Mouse (Mus musculus) limb, embryonic 13.5 days (tissue): ENCODE measurements at regions not wholly inside any gene's neighbourhood (a gene's known extent, or its start where the extent isn't known, plus 50 kb on each side); places are given as distances from the start of the nearest gene placed in this dataset.

Experiments used
- ATAC-seq: fragments of 200-750 bp; cut with Nextera tagmentation; 2 replicates; pipeline ENCODE4 v1.8.0; 2017; ENCODE audit warnings: low read depth, moderate number of reproducible peaks, moderate TSS enrichment; ENCODE audit not compliant: low FRiP score
- H3K27ac ChIP-seq: fragments of 300-500 bp; sonication (generic); 2 replicates; pipeline ENCODE4 v1.5.1; 2015; ENCODE audit warnings: inconsistent platforms, mild to moderate bottlenecking, moderate library complexity
- H3K27me3 ChIP-seq: fragments of 300-500 bp; sonication (generic); 2 replicates; pipeline ENCODE4 v1.6.1; 2015; ENCODE audit warnings: mild to moderate bottlenecking, inconsistent platforms
- H3K36me3 ChIP-seq: fragments of 300-500 bp; sonication (generic); 2 replicates; pipeline ENCODE4 v1.6.1; 2015; ENCODE audit warnings: inconsistent platforms, mild to moderate bottlenecking, moderate library complexity
- H3K4me1 ChIP-seq: fragments of 300-500 bp; sonication (generic); 2 replicates; pipeline ENCODE4 v1.6.1; 2015; ENCODE audit warnings: inconsistent platforms
- H3K4me2 ChIP-seq: fragments of 300-500 bp; sonication (generic); replicated peaks from 2 replicates; pipeline ENCODE4 v1.6.1; 2015; ENCODE audit warnings: inconsistent platforms, mild to moderate bottlenecking, moderate library complexity
- H3K4me3 ChIP-seq: fragments of 300-500 bp; sonication (generic); 2 replicates; pipeline ENCODE4 v1.5.1; 2015; ENCODE audit warnings: moderate library complexity, mild to moderate bottlenecking, inconsistent platforms
- H3K9ac ChIP-seq: fragments of 300-500 bp; sonication (generic); 2 replicates; pipeline ENCODE4 v1.6.1; 2015; ENCODE audit warnings: mild to moderate bottlenecking, inconsistent platforms
- H3K9me3 ChIP-seq: fragments of 300-500 bp; sonication (generic); 2 replicates; pipeline ENCODE4 v1.6.1; 2016; ENCODE audit warnings: inconsistent platforms
- WGBS: fragments of 180-500 bp; shearing (Covaris S2); methylation state at CpG from one replicate; pipeline ENCODE4 v1.1.7; 2015; 5-methylcytosine and 5-hydroxymethylcytosine counted together

- Histone ChIP-seq H3K9ac (no peak overlapping the region), H3K27me3 (no peaks in the 10 kb centered on the region), H3K27ac (no peak overlapping the region), H3K4me3 (no peak overlapping the region), H3K36me3 (no peaks in the 10 kb centered on the region), H3K4me1 (peaks cover 9% of the 10 kb centered on the region; the same call in 1 of the 2 replicates), H3K9me3 (no peaks in the 10 kb centered on the region), H3K4me2 (no peak overlapping the region)
- WGBS: 71% methylated on average over 2 of the region's 2 CpGs
- ATAC-seq: no peak
These were observed 180.2 kb upstream of the Jade1 start for GRCm38 (mm10) chr3:41375230-41375930.

- no peak overlapping the region for H3K4me3 ChIP-seq
- 51% methylated on average over 5 of the region's 5 CpGs for WGBS
- H3K36me3 ChIP-seq: no peaks in the 10 kb centered on the region
- H3K4me1 ChIP-seq: peaks cover 9% of the 10 kb centered on the region; the same call in 1 of the 2 replicates
- no peaks in the 10 kb centered on the region for H3K27me3 ChIP-seq
- H3K9ac ChIP-seq: no peak overlapping the region
- H3K9me3 ChIP-seq: no peaks in the 10 kb centered on the region
- H3K27ac ChIP-seq: no peak overlapping the region
- ATAC-seq: no peak
- H3K4me2 ChIP-seq: no peak overlapping the region
These were observed 182.3 kb upstream of the Jade1 start for GRCm38 (mm10) chr3:41373198-41373597.

- Histone ChIP-seq H3K4me2 (no peak overlapping the region), H3K9ac (no peak overlapping the region), H3K4me1 (peaks cover 15% of the 10 kb centered on the region), H3K9me3 (no peaks in the 10 kb centered on the region), H3K27ac (no peak overlapping the region), H3K27me3 (no peaks in the 10 kb centered on the region), H3K36me3 (no peaks in the 10 kb centered on the region), H3K4me3 (no peak overlapping the region)
- ATAC-seq: no peak
- WGBS: 81% methylated on average over 7 of the region's 7 CpGs
These were observed 187.0 kb upstream of the Jade1 start for GRCm38 (mm10) chr3:41368351-41369101.

- Histone ChIP-seq H3K36me3 (no peaks in the 10 kb centered on the region), H3K9ac (no peak overlapping the region), H3K9me3 (no peaks in the 10 kb centered on the region), H3K4me2 (no peak overlapping the region), H3K4me3 (no peak overlapping the region), H3K4me1 (peaks cover 12% of the 10 kb centered on the region), H3K27ac (no peak overlapping the region), H3K27me3 (no peaks in the 10 kb centered on the region)
- no peak for ATAC-seq
- 70% methylated on average over 4 of the region's 4 CpGs for WGBS
These were observed 188.8 kb upstream of the Jade1 start for GRCm38 (mm10) chr3:41366764-41367163.

GRCm38 (mm10) chr3:41366264-41366663, 189.3 kb upstream of the Jade1 start:
- 30% methylated on average over 9 of the region's 9 CpGs for WGBS
- Histone ChIP-seq H3K9ac (no peak overlapping the region), H3K9me3 (no peaks in the 10 kb centered on the region), H3K4me1 (peaks cover 12% of the 10 kb centered on the region), H3K4me3 (no peak overlapping the region), H3K27ac (no peak overlapping the region), H3K4me2 (no peak overlapping the region), H3K36me3 (no peaks in the 10 kb centered on the region), H3K27me3 (no peaks in the 10 kb centered on the region)
- peak; percentile 48 for ATAC-seq

GRCm38 (mm10) chr3:41365145-41365830, 190.2 kb upstream of the Jade1 start:
- Histone ChIP-seq H3K4me3 (no peak overlapping the region), H3K27ac (no peak overlapping the region), H3K4me1 (peaks cover 16% of the 10 kb centered on the region), H3K9me3 (no peaks in the 10 kb centered on the region), H3K27me3 (no peaks in the 10 kb centered on the region), H3K36me3 (no peaks in the 10 kb centered on the region), H3K9ac (no peak overlapping the region), H3K4me2 (no peak overlapping the region)
- WGBS: 75% methylated on average over 8 of the region's 8 CpGs
- no peak for ATAC-seq

- WGBS: 87% methylated on average over 3 of the region's 3 CpGs
- Histone ChIP-seq H3K9me3 (no peaks in the 10 kb centered on the region), H3K4me2 (no peak overlapping the region), H3K9ac (no peak overlapping the region), H3K27me3 (no peaks in the 10 kb centered on the region), H3K27ac (no peak overlapping the region), H3K36me3 (no peaks in the 10 kb centered on the region), H3K4me3 (no peak overlapping the region), H3K4me1 (peaks cover 23% of the 10 kb centered on the region)
- ATAC-seq: no peak
These were observed 191.6 kb upstream of the Jade1 start for GRCm38 (mm10) chr3:41363947-41364346.

- Histone ChIP-seq H3K36me3 (no peaks in the 10 kb centered on the region), H3K27me3 (no peaks in the 10 kb centered on the region), H3K4me1 (peaks cover 11% of the 10 kb centered on the region), H3K27ac (no peak overlapping the region), H3K9me3 (no peaks in the 10 kb centered on the region), H3K4me3 (no peak overlapping the region), H3K9ac (no peak overlapping the region), H3K4me2 (0 out of 2 replicates have a peak overlapping the region, but pooled peaks have one; percentile 7)
- peak; percentile 79; the same call in 1 of the 2 replicates for ATAC-seq
- 37% methylated on average over 5 of the region's 5 CpGs for WGBS
These were observed 195.3 kb upstream of the Jade1 start for GRCm38 (mm10) chr3:41360231-41360630.

GRCm38 (mm10) chr3:41359458-41359857, 196.1 kb upstream of the Jade1 start:
- peaks cover 11% of the 10 kb centered on the region for H3K4me1 ChIP-seq
- ATAC-seq: no peak
- 68% methylated on average over 4 of the region's 4 CpGs for WGBS
- H3K9ac ChIP-seq: no peak overlapping the region
- H3K27me3 ChIP-seq: no peaks in the 10 kb centered on the region
- H3K27ac ChIP-seq: no peak overlapping the region
- H3K9me3 ChIP-seq: no peaks in the 10 kb centered on the region
- H3K4me2 ChIP-seq: no peak overlapping the region
- no peak overlapping the region for H3K4me3 ChIP-seq
- H3K36me3 ChIP-seq: no peaks in the 10 kb centered on the region

GRCm38 (mm10) chr3:41353021-41353420, 202.5 kb upstream of the Jade1 start:
- Histone ChIP-seq H3K9ac (no peak overlapping the region), H3K27ac (no peak overlapping the region), H3K4me2 (no peak overlapping the region), H3K9me3 (no peaks in the 10 kb centered on the region), H3K4me1 (peaks cover 4% of the 10 kb centered on the region; the same call in 1 of the 2 replicates), H3K27me3 (no peaks in the 10 kb centered on the region), H3K4me3 (no peak overlapping the region), H3K36me3 (no peaks in the 10 kb centered on the region)
- WGBS: 23% methylated on average over 2 of the region's 2 CpGs
- ATAC-seq: no peak

- Histone ChIP-seq H3K27me3 (no peaks in the 10 kb centered on the region), H3K4me2 (no peak overlapping the region), H3K9me3 (no peaks in the 10 kb centered on the region), H3K36me3 (no peaks in the 10 kb centered on the region), H3K4me3 (no peak overlapping the region), H3K9ac (no peak overlapping the region), H3K27ac (no peak overlapping the region), H3K4me1 (peaks cover 4% of the 10 kb centered on the region; the same call in 1 of the 2 replicates)
- WGBS: 78% methylated on average over 4 of the region's 4 CpGs
- no peak for ATAC-seq
These were observed 203.7 kb upstream of the Jade1 start for GRCm38 (mm10) chr3:41351786-41352185.

GRCm38 (mm10) chr3:41351091-41351685, 204.3 kb upstream of the Jade1 start:
- Histone ChIP-seq H3K4me2 (no peak overlapping the region), H3K4me3 (no peak overlapping the region), H3K9me3 (no peaks in the 10 kb centered on the region), H3K9ac (no peak overlapping the region), H3K36me3 (no peaks in the 10 kb centered on the region), H3K27me3 (no peaks in the 10 kb centered on the region), H3K27ac (no peak overlapping the region), H3K4me1 (peaks cover 4% of the 10 kb centered on the region; the same call in 1 of the 2 replicates)
- no peak for ATAC-seq
- 93% methylated on average over 8 of the region's 8 CpGs for WGBS
